Mouse (Mus musculus) ovary, postnatal 10 days (tissue): ENCODE measurements around the gene Cttnbp2.
"Not testable (repeated sequence)": the region's sequence is repeated elsewhere in the genome, so short reads cannot be mapped to it uniquely, and the experiment has no call there.

Experiments
- DNase-seq: peaks from one replicate; pipeline ENCODE4 v3.0.0; 2022; ENCODE audit warnings: low spot score

The Cttnbp2 gene

GRCm38 (mm10) chr6:18415961-18416360 is 98.7 kb downstream of the Cttnbp2 start:
- no peak for DNase-seq

- DNase-seq, result no peak
Measured at GRCm38 (mm10) chr6:18411505-18412225, 103.0 kb downstream of the Cttnbp2 start.

GRCm38 (mm10) chr6:18408445-18408844 is 106.2 kb downstream of the Cttnbp2 start:
- no peak for DNase-seq

DNA sequence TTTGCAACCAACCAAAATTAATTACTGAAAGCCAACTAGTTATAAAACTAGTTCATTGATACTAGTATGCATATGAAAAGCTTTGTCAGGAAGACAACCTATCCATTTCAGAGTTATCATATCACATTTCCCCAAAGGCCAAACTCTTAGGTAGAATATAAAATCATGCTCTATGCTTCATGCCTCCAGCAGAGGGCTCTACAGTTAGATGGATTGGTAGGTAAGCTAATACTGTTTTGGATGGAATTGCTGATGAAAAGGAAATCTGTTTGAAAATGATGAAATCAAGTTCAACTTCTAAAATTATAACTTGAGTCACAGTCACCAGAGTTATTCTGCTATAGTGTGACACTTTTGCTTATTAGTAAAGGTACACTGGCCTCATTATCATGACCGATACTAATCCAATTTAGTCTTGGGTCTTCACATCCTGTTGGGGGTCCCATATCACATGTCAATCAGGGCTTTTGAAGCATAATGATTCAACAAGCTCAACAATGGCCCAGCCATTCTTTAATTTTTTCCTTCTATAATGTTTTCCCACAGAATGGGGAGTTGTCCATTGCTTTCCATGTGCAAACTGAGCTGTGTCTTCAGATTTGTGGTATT is 113.5 kb downstream of the Cttnbp2 start:
- DNase-seq, result no peak

DNA sequence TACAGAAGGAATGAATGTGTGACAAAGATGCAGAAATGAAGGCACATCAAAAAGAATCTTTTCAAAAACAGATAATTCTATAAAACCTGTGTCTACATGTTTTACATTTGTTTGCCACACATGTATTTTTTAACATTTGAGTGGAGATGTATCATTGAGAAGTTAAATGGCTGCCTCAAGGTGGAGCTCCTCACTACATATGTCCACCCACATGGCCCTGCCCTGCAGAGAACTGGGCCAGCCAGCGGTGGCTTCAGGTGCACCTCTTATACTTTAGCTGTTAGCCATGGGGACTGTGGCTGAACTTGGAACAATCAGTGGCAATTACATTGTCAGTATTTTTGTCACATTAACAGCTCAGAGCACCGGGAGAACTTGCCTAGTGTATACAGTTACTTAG is 133.3 kb downstream of the Cttnbp2 start:
- DNase-seq, result no peak

DNA sequence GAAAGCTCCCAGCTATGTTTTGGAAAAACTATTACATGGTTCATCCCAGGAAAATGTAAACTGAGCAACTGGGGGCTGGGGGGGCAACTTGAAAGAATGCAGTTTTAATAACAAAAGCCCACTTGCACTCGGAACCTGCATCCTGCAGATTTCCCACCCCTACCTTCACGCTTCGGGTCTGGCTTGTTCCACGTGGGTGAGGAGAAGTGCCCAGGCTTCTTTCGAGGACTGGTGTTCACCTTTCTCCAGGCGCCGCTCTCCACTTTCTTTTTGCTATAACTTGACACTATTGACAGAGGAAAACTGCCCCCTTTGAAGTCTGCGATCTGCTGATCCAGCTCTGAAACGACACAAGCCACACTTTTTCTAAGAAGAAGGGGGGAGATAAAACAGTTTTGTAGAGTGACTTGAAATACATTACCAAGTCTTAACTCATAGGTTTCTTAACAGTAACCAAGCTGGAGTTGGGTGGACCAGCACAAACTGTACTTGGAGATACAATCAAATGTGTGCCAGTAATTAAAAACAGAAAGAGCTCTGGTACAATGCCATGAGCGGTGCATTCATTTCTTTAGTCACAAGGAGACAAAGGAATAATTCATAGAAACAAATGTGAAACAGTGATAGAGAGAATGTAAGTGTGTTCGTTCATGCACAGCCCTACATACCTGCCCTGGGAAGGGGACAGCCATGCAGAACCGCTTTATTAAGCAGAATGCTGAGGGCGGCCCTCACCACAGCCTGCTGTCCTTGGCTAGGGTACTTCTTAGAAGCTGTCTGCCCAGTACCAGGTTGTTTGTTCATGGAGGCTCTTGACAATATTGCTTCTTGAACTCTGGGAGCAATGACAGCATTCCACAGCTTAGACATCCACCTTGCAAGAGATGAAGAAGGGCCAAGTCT is 134.1 kb downstream of the Cttnbp2 start:
- DNase-seq, result no peak

DNA sequence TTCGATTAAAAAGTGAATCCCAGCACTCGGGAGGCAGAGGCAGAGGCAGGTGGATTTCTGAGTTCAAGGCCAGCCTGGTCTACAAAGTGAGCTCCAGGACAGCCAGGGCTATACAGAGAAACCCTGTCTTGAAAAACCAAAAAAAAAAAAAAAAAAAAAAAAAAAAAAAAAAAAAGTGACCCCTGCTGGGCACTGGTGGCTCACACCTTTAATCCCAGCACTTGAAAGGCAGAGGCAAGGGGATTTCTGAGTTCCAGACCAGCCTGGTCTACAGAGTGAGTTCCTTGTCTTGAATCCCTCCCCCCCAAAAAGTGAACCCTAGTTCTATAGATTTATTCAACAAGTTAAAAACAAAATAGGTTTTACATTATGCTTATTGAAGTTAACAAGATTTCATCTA is 136.9 kb downstream of the Cttnbp2 start:
- DNase-seq, result not testable (repeated sequence)

DNA sequence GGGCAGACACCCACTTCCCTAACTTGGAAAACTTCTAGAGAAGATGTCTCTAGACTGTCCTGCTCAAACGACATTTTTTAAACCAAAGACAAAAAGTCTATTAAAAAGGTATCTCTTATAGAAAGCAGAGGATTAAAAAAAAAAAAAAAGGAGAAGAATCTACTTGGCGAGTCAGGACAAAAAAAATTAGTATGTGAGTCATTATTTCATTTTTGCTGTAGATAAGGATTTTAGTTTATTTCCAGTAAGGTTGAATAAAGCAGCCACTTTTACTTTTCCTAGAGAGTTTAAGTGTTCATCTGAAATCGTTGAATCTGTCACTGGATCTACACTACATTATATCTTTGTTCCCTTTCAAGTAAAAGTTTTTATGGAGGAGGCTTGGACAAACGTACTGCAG is 139.9 kb downstream of the Cttnbp2 start:
- no peak for DNase-seq

DNA sequence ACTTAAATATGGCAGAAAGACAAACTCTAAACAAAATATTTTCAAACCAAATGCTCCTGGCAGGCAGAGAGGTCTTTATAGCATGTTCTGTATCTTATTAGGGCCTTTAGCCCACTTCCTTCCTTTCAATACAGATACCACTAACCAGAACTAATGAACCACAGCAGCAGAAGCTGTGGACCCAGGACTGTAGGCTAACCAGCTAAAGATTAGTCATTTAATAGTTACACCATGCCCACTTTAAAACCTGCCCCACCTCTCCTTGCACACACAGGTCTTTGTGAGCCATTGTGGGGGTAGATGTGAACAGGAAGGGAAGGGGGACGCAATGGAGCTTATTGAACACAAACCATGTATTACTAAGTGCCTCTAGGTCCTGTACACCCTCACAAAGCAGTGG is 141.0 kb downstream of the Cttnbp2 start:
- no peak for DNase-seq

GRCm38 (mm10) chr6:18372447-18373228 is 142.0 kb downstream of the Cttnbp2 start:
- DNase-seq, result peak; percentile 27

DNA sequence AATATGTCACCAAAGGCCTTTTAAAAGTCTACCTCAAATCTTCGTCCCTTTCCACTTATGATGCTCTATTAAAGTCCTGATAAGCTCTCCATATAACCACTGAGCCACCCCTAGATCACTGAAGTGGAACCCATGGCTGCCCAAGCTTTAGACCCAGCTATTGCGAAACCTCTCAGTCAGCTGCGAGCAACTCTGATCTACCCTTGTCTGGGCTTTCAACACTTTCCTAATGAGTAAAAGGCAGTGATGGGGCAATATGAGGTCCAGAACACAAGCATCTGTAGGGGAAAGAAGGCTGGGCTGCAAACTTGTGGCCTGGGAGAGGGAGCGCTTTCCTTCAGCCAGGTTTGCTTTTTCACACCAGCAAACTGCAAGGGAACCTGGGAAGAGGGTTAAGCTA is 144.9 kb downstream of the Cttnbp2 start:
- no peak for DNase-seq

- DNase-seq, result no peak
Measured at GRCm38 (mm10) chr6:18369054-18369453, 145.6 kb downstream of the Cttnbp2 start.

- no peak for DNase-seq
Measured at GRCm38 (mm10) chr6:18362232-18362631, 152.4 kb downstream of the Cttnbp2 start.

GRCm38 (mm10) chr6:18360955-18361354 is 153.7 kb downstream of the Cttnbp2 start:
- no peak for DNase-seq

DNA sequence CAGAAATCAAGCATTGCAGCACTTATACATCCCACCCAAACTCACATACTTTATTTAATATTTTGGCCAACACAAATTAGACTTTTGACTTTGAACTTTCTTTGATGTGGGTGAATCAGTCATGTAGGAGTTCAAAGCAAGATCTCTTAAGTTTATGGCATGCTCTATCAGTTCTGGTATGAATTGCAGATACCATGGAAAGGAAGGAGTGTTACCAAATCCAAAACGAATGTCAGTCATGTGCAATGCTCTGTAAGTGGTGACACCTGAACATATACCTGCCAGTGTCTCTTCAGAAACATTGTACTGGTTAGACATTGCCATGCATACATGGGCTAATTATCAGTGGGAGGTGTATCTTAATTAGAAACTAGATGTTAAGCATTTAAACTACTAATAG is 154.5 kb downstream of the Cttnbp2 start:
- DNase-seq, result no peak

- no peak for DNase-seq
Measured at GRCm38 (mm10) chr6:18349153-18349858, 165.3 kb downstream of the Cttnbp2 start.

DNA sequence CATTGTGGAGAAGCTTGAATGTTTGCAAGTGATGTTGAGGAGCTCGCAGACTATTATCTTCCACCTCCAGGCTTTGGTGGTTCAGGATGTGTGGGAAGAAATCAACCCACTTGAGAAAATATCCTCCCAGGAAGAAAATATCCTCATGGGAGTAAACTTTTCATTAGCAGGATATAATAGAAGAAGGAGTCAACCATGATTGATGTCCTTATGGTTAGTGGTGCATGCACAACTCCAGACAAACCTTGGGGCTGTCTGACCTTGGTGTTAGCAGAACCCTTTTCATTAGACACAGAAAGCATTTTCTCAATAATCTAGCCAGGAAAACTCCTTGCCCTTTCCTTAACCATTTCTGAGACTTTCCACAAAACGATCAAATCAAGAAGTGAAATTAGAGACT is 170.4 kb downstream of the Cttnbp2 start:
- no peak for DNase-seq

DNA sequence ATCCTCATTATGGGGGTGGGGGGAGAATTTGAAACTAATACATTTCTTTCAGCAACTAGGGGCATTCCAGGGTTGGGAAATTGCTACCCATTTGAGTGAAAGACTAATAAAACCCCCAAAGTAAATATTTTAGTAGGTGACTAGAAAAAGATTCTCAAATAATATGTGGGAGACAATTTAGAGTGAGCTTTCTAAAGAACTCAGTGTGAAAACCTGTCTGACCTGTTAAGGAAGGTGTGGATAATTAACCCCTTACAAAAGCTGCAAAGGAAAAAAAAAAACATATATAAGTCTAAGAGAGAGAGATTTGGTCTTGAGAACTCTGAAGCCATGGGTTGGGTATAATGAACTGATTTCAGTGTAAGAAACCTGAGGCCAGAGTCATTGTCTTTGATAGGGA is 176.3 kb downstream of the Cttnbp2 start:
- DNase-seq, result no peak

- no peak for DNase-seq
Measured at GRCm38 (mm10) chr6:18335393-18335792, 179.2 kb downstream of the Cttnbp2 start.

DNA sequence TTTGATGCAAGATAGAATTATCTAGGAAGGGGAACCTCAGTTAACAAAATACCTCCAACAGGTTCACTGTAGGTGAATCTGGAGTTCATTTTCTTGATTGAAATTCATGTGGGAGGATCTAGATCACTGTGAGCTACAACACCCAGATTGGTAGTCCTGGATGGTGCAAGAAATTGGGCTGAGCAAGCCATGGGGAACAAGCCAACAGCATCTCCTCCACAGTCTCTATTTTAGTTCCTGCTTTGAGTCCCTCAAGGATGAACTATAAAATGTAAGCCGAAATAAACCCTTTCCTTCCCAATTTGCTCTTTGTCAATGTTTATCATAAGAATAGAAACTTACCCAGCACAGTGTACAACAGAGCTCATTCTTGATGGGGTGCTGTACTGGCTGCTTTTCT is 191.7 kb downstream of the Cttnbp2 start:
- no peak for DNase-seq
